Mouse (Mus musculus) ES-Bruce4 (cell line): ENCODE results near the gene Arhgap24.

Source experiments
- CTCF ChIP-seq: IDR thresholded peaks from one replicate; pipeline ENCODE4 v1.8.1; 2011; ENCODE audit warnings: low read depth, low read length
- EP300 ChIP-seq: IDR thresholded peaks from 2 replicates; pipeline ENCODE4 v1.6.1; 2011; ENCODE audit warnings: low read depth, low read length; ENCODE audit not compliant: insufficient read depth
- POLR2A ChIP-seq: IDR thresholded peaks from one replicate; pipeline ENCODE4 v1.8.1; 2011; ENCODE audit warnings: low read length; ENCODE audit not compliant: insufficient read depth

- TF ChIP-seq CTCF, result no peak
- TF ChIP-seq POLR2A, result no peak
- no peak for TF ChIP-seq EP300
Observed at GRCm38 (mm10) chr5:102670731-102671345, 189.6 kb downstream of the Arhgap24 start.
